Mouse (Mus musculus) adrenal gland, adult 2 months (tissue): Measurements from ENCODE around the gene Agr2. TPM values are rescaled to one million over a fixed set of nuclear protein-coding genes. Genes with fewer than 3 reads are reported as not detected.
A peak's percentile ranks its signal among the peaks of the same experiment; 100 is the strongest.

ENCODE experiments used
- DNase-seq: peaks from one replicate; pipeline ENCODE4 v3.0.0; 2021
- polyA plus RNA-seq: library from polyadenylated mRNA; depleted of rRNA; stranded (reverse); fragments of >200 nt; gene quantifications from 2 replicates; pipeline ENCODE4 v1.2.3, GENCODE M21; 2012; rRNA removed
- total RNA-seq, 2 experiments: library from RNA; stranded (reverse); gene quantifications; 2 replicates each; pipeline ENCODE4 v1.2.3; 2021

Agr2 gene
- total and polyA plus RNA-seq, 3 experiments, result not detected

DNA sequence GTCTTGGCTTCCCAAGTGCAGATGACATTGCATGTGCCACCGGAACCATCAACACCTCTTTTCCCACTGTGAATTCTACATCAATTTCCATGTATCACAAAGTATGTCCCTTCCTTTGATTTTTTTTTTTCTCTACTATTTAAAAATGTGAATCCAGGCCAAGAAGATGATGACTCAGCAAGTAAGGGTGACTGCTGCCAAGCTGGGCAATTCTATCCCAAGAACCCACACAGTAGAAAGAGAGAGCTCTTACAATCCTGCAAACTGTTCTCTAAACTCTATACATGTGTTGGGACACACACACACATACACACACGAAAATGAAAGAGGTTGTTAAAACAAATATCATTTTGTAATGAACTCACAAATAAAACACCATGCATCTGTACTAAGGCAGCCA is 34.5 kb downstream of the Agr2 start:
- DNase-seq, result no peak

DNA sequence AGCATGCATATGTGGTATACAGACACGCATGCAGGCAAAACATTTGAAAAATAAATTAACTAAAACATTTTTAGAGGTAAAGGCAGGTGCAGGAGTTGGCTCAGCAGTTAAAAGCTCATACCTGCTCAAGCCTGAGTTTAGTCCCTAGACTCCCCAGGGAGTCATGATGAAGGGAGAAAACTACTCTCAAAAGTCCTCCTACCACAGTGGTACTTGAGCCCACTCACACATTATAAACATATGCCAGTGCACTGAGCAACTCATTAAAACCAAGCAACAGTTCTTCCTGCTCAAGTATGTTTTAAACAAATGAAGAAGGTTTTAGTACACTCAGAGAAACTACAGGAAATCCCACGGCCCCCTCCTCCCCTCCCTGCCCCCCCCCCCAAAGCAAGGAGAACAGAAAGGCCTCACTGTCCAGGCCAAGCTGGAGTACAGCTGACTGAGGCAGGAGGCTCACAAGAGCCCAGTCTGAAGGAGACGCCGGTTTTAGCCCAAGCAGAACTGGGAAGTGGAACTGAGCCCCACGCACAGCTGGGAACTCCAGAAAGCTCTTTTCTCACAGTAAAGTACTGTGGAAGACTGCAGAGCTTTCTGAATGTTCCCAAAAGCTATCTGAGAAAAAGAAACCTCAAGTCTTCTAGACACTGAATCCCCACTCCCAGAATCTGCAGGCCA is 36.4 kb downstream of the Agr2 start:
- DNase-seq, result no peak

DNA sequence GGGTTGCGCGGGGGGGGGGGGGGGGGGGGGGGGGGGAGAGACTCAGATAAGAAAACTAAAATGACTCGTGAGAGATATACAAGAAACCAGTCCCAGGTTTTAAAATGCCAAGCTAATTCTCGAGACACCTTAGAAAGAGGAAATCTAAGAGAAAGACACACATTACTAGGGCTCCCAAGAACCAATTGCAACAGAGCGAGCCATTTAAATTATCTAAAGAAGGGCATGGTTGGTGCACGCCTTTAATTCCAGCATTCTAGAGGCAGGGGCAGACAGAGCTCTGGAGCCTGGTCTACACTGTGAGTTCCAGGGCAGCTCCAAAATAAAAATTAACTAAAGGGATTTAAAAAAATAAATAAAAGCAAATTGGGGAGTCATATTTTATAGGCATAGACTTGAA is 37.0 kb downstream of the Agr2 start:
- no peak for DNase-seq

DNA sequence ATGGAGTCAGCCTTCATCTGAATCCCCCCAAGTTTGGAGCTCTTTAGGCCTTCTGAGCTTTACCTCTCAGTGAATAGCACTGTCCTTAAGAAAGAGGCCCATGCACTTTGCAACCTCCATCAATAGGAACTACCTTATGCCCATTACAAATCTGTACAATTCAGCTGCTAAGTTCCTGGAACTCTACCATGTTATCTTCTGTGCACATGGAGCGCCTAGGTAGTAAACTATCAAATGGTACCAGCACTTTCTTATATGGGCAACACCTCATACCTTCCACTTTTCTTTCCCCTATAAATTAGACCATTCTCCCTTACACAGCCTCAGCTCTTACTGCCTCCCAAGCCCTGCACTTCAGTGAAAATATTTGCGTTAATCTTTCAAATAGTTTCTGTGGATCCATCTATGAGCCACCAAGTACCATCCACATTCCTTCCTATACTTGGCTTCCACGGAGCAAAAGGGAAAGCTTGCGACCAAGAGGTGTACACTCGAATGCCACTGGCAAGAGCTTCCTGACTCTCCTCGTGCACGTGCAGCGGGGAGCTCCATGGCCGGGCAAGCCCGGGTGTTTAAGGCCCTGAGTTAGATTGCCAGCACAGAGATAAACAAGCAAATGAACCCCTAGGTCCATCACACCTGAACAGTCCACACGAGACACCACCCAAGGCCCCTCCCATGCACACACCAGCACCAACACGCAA is 38.1 kb downstream of the Agr2 start:
- no peak for DNase-seq

DNA sequence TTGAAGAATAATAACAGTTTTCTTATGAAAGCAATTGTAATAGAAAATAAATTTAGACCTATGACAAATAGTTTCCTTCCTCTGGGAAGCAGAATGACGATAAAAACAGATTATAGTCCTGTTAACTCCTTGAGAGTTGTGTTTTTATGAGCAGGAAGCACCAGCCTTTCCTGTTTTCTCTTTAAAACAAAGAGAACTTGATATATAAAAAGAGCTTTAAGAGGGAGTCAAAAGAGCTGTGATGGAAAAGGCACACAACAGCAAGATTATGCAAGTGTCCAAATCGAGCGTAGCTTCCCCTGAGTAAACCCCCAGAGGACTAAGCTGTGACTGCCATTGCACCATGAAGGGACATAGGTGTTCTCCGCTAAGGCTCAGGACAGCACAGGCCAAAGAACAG is 39.7 kb downstream of the Agr2 start:
- DNase-seq, result no peak

DNA sequence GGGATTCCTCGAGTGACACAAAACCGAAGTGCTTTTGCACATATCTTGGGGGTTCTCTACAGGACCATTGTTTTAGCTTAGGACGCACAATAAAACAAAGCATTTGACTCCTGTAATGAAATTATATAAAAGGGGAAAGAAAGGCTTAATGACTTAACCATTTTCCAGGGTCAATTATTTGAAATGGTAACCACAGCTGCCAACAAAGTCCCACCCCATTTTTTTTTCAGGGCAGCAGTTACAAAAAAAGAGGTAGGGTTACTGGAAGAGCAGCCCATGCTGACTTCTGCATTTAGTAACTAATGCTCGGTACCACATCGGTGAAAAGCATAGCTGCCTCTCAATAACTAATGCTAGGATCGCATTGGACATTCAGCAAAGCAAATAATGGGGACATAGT is 42.8 kb downstream of the Agr2 start:
- no peak for DNase-seq

DNA sequence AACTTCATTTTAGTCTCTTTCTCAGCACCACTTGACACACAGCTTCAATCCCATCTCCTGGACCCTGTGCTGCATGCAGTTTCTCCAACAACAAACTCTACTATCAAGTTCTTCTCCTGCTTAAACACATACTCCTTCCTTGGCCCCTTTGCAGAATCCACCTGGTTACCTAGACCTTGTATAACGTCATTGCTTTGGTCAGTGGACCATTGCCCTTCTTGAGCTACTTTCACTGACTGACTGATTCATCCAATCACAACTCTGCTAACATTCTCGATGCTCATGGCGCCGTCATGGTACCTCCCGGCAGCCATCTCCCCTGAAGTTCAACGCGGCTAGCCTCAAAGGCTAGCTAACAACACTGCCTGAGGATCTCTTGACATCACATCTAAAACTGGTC is 43.4 kb downstream of the Agr2 start:
- no peak for DNase-seq

DNA sequence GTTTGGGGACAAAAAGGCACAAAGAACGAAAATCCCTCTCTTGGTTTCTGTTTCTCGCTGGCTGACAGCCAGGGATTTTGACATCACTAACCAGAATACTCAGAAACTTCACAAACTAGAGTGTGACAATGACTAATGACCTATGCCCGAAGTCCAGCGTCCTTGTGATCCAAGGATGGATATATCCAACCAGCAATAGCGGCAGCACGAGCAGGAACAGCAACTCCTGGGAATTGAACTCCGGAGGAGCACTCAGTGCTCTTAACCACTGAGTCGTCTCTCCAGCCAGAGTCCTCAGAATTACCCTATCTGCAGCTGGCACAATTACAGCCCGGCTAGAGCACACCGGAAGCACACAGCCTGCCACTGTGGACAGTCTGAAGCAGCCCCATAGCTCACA is 44.1 kb downstream of the Agr2 start:
- peak; percentile 45 for DNase-seq

DNA sequence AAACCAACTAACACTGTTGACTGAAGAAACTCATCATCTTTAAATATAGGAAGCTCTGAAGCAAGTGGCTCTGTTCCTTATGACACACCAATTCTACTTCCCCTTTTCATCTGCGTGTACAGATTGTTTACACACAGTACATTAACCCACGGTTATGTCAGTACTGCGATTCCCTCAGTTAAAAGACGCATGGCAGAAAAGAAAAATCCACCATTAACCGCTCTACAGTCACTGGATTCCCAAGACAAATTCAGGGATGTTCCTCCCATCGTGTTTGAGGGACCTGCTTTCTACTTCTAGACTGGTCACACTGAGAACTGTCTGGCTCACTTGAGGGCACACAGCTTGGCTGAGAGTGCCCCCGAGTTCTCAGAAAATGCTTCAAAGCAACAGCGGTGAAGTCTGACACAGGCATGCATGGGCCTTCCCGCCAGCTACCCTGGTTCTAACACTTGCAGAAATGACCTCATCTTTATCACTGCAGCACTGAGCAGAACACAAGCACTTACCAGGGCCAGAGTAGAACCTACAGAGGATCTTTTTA is 46.9 kb downstream of the Agr2 start:
- DNase-seq, result no peak

DNA sequence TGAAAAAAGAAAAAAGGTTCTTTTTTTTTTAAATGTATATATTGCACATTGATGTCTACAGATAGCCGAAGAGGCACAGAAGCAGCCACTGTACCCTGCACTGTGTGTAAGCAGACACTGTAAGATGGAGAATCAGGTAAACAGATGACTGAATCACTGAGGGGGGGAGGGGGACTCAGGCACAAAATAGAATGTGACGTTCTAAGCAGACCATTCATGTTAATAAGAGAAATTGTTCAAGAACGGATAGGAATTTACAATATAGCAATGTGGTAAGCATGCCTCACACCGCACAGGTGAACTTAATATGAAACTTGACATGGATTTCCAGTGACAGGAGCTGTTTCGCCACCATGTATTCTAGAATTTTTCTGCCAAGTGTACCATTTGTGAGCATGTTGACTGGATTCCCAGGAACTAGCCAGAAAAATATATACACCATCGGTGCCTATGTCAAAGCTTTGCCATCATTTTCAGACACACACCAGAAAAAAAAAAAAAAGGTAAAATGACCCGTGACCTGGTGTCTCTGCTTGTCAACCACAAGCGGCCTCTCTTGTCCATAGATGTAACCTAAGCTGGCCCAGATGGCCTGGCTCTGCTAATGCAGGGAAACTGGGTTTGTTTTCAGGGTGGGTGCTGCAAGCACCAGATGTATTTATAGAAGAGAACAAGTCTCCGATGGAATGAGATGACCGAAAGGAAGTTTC is 48.0 kb downstream of the Agr2 start:
- no peak for DNase-seq

DNA sequence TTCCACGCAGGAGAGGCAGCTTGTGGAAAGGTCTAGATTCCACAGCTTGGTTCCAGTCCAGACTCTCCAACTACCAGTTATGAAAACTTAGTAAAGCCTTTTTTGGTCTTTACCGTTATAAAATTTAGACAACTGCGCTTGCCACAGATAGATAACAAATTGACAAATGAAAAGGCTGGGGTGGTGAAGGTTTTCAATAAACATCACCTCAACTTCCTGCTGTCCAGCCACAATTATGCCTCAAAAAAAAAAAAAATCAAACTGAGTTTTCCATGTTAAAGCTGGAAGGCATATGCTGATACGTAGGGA is 48.5 kb downstream of the Agr2 start:
- DNase-seq, result no peak

DNA sequence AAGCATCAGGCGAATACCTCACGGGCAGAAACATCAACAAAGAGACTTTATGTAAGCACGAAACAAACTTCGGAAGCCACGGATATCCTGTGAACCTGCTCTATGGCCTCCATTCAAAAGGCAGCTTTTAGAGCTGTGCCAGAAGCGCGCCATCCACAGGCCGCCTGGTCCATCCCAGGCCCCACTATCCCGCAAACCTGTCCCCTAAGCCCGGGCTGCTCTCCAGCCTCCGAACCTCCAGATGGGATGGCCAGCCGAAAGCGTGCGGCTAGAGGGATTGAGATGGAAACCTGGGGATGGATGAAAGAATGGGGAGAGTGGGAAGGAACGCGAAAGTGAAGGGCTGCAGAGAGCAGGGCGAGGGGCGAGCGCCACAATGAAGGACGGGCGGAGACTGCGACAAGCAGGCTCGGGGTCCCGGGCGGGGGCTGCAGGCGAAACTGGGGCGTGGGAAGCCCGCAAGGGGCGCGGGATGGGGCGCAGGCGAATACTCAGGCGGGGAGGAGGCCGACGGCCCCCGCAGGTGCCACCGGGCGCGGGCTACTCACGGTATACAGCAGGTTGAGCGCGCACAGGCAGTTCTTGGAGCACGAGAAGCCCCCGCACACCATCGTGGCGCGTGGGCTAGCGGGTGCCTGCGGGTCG is 49.1 kb downstream of the Agr2 start:
- peak; percentile 22 for DNase-seq

DNA sequence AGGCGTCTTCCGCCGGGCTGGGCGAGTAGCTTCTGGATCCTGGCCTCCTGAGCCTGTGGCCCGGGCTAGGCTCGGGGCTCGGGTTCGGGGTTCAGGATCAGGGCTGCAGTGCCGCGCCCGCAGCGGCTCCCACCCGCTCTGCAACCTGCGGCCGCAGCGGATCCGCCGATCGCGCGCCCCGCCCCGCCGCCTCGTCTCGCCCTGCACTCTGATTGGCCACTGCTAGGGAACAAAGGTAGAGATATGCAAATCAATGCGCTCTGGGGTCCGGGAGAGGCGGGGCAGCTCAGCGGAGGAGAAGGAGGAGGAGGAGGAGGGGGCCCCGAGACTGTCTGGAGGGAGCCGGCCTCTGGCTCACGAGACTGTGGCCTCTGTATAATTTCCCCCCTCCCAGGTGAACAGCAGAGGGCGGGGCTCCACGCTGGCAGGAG is 49.7 kb downstream of the Agr2 start, which contains the start of gene Tspan13:
Tspan13 (minus strand) TSS at position 153 of the 431 bp plus-strand sequence.
- DNase-seq, result peak; percentile 89

DNA sequence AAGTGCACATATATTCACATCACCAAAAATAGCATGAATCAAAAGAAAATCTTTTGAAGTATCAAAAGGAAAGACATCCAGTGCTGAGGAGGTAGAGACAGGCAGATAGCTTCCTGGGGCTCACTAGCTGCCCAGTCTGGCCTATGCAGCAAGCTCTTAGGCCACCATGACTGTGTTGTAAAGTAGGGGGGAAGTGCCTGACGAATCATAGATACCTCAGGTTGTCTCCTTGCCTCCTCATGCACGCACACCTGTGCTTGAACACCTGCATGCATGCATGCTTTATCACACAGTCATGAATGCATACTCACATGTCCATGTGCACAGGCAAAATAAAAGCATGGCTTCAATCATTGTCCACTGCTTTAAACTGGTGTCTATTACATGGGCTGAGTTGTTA is 52.0 kb downstream of the Agr2 start:
- DNase-seq, result no peak

DNA sequence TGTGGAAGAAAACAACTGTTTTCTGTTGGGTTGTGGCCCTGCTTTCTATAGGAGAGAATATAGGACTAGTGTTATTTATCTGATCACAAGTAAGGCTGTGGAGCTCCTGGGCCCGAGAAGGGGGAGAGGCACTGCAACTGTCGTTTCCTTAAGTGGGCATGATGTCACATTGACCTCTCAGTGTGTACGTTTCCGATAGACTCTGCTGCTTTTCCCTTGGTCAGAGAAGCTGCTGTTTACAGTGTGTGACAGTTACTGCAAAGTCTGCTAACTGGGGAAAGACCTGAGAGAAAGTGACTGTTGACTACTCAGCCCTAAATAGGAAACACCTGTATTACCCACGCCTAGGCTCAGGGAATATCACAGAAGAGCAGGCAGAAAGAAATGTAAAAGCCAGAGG is 53.5 kb downstream of the Agr2 start:
- no peak for DNase-seq

DNA sequence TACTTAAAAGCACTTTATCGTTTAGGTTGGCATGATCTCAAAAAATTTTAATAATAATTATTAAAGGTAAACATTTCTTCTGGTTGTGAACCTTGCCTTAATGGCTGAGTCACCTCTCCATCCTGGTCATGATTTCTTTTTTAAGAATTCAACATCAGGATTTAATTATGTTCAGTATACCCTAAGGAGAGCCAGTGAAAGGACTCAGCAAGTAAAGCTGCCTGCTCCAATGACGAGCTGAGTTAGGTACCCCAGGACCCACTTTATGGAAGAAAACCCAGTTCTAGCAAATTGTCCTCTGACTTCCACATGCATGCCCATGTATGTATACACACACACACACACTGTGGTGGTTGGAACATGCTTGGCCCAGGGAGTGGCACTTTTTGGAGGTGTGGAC is 54.9 kb downstream of the Agr2 start:
- DNase-seq, result no peak

DNA sequence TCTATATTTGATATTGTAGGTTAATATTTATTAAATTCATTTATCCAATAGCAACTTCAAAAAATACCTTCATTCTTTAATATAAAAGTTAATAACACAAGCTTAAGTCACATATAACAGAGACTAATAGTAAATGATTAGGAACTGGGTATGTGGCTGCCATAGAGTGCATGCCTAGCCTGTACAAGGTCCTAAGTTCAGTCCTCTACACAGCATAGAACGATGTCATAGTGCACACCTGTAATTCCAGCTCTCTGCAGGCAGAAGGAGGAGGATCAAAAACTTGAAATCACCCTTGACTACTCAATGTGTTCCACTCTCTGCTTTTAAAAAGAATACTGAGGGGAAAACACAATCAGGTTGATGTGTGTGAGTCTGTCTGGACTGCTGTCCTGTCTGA is 57.6 kb downstream of the Agr2 start:
- no peak for DNase-seq

Other genes starting within 250 kb of the Agr2 start
- gene Agr3, start 67.3 kb upstream of the Agr2 start, total RNA-seq, result not detected
- not detected in 2 replicates for gene Agr3, start 67.3 kb upstream of the Agr2 start, polyA plus RNA-seq
- gene Tspan13, start 49.6 kb downstream of the Agr2 start, total RNA-seq, result 10 to 100 TPM; 10.1 to 15.5 TPM
- gene Tspan13, start 49.6 kb downstream of the Agr2 start, polyA plus RNA-seq, result 79.2 and 146 TPM in 2 replicates
- gene Ankmy2, start 164.2 kb downstream of the Agr2 start, total RNA-seq, result 10 to 100 TPM; 29.5 to 31.2 TPM
- 3.0 and 4.0 TPM in 2 replicates for gene Ankmy2, start 164.2 kb downstream of the Agr2 start, polyA plus RNA-seq
- 10 to 100 TPM; 21.8 to 22.4 TPM for gene Bzw2, start 165.2 kb downstream of the Agr2 start, total RNA-seq
- 1.6 and 2.1 TPM in 2 replicates for gene Bzw2, start 165.2 kb downstream of the Agr2 start, polyA plus RNA-seq